Mouse (Mus musculus): ENCODE results near the gene Lrrc75a.

Gene Lrrc75a

GRCm38 (mm10) chr11:62644602-62645336 lies 3.6 kb downstream of the Lrrc75a start:
- no peak for DNase-seq

- no peak for DNase-seq
Measured at GRCm38 (mm10) chr11:62643681-62644363, 4.5 kb downstream of the Lrrc75a start.

DNA sequence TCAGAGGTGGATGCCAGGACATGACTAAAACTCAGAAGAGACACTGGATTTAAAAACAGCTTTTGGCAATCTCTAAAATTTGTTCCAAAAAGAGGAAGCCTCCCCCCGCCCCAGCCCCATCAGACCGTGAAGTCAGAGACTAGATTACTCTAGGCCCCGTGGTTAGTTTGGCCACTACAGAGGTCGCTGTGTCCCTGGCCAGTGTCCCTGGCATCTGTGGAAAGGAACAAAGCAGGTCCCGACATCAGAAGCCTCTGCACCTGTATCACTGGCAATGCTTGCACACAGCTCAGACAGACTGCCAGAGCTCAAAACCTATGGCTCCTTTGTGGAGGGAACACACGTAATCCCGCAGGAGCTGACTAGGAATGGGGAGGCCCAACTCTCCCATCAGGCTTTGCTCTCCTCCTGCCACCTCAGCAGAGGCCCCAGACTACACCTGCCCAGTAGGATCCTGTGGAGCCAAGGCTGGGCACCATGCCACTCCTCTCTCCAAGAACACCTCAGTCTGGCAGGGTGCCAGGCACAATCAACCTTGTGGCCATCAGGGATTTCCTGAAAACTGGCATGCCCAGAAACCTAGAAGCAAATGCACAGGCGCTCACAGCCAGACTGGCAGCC lies 5.2 kb downstream of the Lrrc75a start:
- DNase-seq = peak; percentile 80

DNA sequence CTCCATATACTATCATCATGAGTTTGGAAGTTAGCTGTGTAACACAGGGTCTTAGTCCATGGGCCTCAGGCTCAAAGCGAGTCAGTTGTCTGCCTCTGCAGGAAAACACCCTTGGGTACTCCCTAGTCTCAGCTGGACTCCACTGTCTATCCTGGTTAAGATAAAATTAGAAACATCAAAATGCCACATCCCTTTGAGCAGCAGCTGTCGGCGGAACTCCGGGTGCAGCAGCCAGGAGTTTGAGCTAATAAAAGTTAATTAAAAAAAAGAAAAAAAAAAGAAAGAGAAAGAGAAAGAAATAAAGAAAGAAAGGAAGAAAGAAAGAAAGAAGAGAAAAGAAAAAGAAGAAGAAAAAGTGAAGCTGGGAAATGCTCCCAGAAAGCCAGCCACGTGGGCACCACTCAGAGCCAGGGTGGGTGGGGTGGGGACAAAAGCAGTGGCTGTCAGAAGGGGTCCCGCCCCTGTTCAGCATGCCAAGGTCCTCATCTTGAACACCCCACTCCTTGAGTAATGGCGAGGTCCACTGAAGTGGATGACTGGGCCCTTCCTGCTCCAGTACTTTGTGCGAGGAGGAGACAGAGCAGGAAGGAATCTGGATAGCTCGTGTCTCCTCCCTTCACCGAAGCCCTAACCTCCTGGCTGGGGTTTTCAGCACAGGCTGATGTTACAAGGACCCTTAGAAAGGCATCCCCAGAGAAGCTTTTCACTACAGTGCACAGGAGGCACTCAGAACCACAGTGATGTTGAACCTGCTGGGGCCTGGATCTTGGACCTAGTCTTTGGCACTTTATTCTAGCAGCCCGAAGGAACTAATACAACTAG lies 6.1 kb downstream of the Lrrc75a start:
- DNase-seq = peak; percentile 68

DNA sequence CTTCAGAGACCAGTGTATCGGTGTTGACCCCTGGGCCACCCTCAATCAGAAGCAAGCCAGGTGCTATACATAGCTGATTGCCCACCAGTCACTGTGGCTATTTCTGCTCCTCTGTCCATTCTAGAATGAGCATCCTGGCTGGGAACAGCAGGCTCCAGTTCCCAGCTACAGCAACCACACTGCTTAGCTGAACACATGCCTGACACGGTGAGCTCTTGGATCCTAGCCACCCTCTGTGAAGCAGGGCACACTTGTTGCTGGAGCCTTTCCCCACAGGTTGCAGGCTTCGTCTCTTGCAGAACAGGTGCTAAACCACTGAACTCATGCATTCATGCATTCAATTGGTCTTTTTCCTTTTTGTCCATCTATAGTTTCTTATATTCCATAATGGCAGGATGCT lies 7.9 kb downstream of the Lrrc75a start:
- DNase-seq = no peak

DNA sequence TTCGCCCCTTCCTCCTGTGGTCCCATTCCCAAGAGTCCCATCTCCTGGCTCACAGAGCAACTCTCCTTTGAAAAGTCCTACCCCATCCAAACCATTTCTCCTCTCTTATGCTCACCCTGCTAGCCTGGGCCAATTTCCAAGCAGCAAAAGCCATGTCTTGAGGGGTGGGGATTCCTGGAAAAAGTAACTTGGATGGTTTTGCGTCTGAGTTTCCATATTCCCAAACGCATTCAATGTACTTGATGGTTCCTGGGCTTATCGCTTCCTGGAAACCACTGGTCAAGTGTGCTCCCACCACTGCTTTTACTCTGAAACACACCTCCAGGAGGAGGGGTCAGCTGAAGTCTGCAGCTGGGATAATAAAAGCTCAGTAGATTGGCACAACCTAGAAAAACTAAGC lies 9.9 kb downstream of the Lrrc75a start:
- no peak for DNase-seq

- DNase-seq = no peak
Measured at GRCm38 (mm10) chr11:62637806-62638205, 10.5 kb downstream of the Lrrc75a start.

DNA sequence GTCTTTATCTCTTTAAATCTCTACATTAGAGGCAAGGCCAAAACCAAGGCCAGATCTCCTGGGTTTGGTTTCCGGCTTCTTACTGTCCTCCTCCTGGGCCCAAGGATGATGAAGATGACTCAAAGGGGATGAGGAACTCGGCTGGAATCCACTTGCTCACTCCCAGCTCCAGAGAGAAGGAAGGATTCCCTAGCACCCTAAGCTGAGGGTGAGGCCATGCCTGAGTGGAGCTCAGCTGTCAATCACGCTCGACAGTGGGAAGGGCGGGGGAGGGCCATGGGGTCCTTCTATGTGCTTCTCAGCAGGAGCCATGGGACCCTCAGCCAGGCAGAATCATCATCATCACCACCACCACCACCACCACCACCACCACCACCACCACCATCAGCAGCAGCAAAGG lies 10.9 kb downstream of the Lrrc75a start:
- no peak for DNase-seq

DNA sequence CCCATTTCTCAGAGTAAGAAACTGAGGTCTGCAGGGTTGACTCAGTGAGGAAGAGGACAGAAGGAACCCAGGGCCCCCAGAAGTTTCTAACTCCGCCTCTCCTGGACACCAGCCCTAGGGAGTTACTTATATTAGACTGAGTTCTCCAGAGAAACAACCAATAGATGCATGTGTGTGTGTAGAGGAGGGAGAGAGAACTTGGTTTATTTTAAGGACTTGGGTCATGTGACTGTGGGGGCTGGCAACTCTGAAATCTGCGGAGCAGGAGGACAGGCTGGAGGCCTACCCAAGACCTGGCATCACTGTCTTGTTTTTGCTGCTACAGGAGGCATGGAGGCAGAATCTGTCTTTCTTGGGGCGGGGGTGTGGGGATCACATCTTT lies 11.5 kb downstream of the Lrrc75a start:
- DNase-seq = peak; percentile 71

DNA sequence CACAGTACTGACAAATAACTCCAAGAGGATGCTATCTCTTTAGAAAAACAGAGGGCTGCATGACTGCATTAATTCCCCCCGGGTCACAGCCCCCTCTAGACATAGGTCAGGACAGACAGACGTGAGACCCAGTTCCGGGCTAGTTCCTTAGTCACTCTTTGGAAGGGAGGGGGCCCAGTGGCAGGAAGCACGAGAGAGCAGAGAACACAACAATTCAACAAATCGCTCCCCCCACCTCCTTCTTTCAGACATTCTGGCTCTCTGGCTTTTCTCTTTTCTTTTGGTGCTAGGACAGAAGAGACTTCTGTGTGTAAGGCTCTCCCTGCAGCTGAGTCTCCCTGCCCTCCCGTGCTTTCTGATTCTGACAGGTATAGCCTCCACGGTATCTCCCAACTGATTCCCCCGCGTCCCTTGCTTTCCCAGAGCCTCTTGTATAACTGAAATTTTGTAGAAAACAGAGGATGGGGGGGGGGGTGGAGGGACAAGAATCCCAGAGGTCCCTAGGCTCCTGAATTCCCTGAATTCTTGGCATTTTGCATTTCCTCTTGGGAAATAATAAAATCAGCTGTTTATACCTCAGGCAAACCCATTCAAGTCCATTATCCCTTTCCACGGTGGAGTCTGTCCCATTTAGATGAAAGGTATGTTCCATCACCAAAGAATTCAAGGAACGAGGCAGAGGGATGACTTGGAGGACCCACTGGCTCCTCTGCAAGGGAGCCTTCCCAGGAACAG lies 12.1 kb downstream of the Lrrc75a start:
- no peak for DNase-seq

DNA sequence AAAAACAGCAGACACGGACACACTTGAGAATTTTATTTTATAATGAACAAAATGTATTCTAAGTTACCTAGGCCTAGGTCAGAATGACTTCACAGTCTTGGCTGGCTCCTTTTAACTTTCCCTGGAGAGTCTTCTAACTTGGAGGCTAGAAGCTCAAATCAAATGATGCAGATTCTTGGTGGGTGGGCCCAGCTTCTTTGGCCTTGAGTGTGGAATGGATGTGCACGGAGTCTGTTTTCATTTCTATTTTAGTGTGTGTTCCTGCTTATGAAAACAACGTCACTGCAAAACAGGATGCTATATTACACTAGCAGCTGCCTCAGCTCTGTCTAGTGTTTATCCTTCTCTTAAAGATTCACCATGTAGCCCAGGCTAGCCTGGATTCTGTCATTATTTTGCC lies 12.9 kb downstream of the Lrrc75a start:
- DNase-seq = peak; percentile 54

DNA sequence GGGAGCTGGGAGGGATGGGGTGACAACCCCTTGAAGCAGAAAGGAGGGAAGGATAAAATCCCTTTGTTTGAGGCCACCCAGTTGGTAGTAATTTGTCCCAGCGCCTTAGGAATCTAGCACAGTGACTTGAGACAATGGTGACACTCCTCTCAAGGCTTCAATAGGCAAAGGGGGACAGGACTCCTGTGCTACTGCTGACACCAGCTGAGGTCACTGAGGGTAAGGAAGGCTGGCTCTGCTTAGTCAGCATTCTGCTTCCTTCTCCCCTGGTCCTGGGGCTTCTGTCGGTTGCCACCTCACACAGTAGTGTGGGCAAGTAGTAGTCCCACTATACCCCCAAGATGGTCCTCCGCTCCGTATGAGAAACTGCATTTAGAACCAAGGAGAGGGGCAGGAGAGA lies 17.2 kb downstream of the Lrrc75a start:
- DNase-seq = no peak

- no peak for DNase-seq
Measured at GRCm38 (mm10) chr11:62630225-62630821, 18.0 kb downstream of the Lrrc75a start.

DNA sequence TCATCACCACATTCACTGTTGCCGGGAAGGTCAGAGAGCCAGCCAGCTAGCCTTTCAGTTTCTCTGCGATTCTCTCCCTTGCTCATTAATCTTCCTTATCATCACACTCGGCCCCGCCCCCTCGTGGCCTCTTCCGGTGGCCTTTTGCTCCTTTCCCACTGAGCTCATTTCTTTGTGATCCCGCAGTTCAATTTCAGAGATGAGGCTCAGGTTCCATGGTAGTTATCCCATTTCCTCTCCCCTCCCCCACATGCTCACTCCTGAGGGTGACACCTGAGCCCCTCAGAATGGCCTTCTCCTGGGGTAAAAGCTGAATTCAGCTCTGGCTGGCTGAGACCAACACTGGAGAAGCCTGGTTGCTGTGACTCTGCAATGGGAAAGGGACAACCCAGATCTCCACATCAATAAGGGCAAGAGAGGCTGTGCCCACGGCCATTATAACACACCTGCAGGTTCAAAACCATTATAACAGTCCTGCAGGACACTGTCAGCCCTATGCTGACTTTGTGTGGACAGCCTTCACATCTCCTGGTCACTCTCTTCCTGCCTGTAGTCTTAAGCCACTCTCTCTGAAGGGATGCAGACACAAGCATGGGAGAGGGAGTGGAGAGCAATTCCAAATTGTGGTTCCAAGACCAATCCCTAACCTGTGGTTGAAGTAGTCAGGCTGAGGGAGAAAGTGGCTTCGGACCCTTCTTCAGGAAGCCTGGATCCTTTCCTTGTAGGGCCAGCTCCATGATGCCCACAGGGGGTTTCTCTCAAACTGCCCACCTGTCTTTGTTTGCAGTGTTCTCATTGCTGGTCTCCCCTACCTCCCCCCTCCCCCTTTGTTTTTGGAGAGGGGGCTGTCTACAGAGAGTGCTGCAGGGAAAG lies 18.7 kb downstream of the Lrrc75a start:
- DNase-seq = no peak

GRCm38 (mm10) chr11:62624341-62625291 lies 23.7 kb downstream of the Lrrc75a start:
- peak; percentile 48 for DNase-seq

- no peak for DNase-seq
Measured at GRCm38 (mm10) chr11:62622850-62623249, 25.5 kb downstream of the Lrrc75a start.

DNA sequence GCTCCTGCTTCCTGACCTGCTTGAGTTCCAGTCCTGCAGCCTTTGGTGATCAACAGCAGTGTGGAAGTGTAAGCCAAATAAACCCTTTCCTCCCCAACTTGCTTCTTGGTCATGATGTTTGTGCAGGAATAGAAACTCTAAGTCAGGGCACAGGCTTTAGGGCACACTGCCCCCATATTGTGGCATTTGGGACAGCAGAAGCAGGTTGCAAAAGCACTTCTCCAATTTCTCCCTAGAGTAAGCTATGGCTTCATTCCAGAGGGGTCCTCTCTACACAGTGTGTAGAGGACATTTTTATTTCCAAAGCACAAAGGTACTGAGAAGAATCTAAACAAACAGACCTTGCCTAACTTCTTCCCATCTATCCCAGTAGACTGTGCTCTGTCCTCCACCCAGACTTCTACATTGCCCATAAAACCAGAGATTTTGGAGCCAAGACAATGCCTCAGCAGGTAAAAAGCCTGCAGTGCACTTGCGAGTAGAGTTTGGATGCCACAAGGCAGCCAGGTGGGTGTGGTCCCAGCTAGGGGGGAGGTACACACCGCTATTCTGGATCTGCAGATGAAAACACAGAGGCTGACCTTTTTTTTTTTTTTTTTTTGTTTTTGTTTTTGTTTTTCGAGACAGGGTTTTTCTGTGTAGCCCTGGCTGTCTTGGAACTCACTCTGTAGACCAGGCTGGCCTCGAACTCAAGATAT lies 26.6 kb downstream of the Lrrc75a start:
- DNase-seq = no peak

DNA sequence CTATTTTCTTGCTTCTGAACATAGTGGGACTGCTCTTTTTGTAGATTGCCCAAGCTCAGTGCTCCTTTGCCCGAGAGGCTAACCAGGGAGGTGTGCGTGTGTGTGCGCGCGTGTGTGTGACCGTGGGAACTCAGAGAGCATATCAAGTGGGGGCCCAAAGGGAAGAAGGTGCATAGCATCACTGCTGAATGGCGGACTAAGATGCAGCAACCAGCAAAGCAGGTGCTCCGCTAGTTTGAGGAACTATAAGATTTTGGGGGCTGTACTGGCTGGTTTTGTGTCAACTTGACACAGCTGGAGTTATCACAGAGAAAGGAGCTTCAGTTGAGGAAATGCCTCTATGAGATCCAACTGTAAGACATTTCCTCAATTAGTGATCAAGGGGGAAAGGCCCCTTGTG lies 27.2 kb downstream of the Lrrc75a start:
- no peak for DNase-seq

DNA sequence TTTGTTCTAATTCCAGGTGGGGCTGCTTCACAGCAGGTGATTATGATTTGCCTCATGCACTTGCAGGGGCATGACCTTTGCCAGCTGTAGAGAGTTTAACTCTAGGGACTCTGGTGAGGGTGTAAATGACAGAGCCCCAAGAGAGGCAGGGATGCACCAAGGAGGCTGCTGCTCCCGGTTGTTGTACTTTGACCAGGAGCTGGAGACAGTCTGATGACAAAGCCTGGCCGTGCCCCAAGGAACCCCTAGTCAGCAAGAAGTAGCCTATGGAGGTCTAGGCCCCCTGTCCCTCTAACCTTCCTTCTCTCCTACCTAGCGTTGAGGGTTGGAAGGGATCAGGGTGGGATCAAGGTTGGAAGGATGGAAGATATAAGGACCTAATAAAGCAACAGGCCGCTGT lies 32.9 kb downstream of the Lrrc75a start:
- DNase-seq = no peak
